Mouse (Mus musculus) midbrain, embryonic 14.5 days (tissue): Measurements from ENCODE around the gene Creb3l1. TPM values are rescaled to one million over a fixed set of nuclear protein-coding genes. Genes with fewer than 3 reads are reported as not detected.

Experiments used
- ATAC-seq: fragments of 200-750 bp; cut with Nextera tagmentation; 2 replicates; pipeline ENCODE4 v1.8.0; 2017; ENCODE audit warnings: moderate number of reproducible peaks, moderate library complexity; ENCODE audit not compliant: low FRiP score, low TSS enrichment
- DNase-seq: peaks from one replicate; pipeline ENCODE4 v3.0.0-alpha.2; 2015
- H3K27ac ChIP-seq: fragments of 300-500 bp; sonication (generic); replicated peaks from 2 replicates; pipeline ENCODE4 v1.5.1; 2014; ENCODE audit warnings: mild to moderate bottlenecking, low read depth, low read length, moderate library complexity
- H3K27me3 ChIP-seq: fragments of 300-500 bp; sonication (generic); 2 replicates; pipeline ENCODE4 v1.6.1; 2014; ENCODE audit warnings: low read length, control low read depth, mixed read lengths; ENCODE audit not compliant: control insufficient read depth, insufficient read depth
- H3K36me3 ChIP-seq: fragments of 300-500 bp; sonication (generic); 2 replicates; pipeline ENCODE4 v1.6.1; 2014; ENCODE audit warnings: low read length, control low read depth; ENCODE audit not compliant: control insufficient read depth, insufficient read depth
- H3K4me1 ChIP-seq: fragments of 300-500 bp; sonication (generic); 2 replicates; pipeline ENCODE4 v1.6.1; 2014; ENCODE audit warnings: mild to moderate bottlenecking, antibody characterized with exemption, low read length, control low read depth; ENCODE audit not compliant: control insufficient read depth, insufficient read depth
- H3K4me2 ChIP-seq: fragments of 300-500 bp; sonication (generic); 2 replicates; pipeline ENCODE4 v1.6.1; 2014; ENCODE audit warnings: mild to moderate bottlenecking, low read length, moderate library complexity
- H3K4me3 ChIP-seq: fragments of 300-500 bp; sonication (generic); replicated peaks from 2 replicates; pipeline ENCODE4 v1.5.1; 2014; ENCODE audit warnings: low read depth, low read length
- H3K9ac ChIP-seq: fragments of 300-500 bp; sonication (generic); replicated peaks from 2 replicates; pipeline ENCODE4 v1.6.1; 2014; ENCODE audit warnings: mild to moderate bottlenecking, low read length, moderate library complexity
- H3K9me3 ChIP-seq: fragments of 300-500 bp; sonication (generic); 2 replicates; pipeline ENCODE4 v1.6.1; 2016; ENCODE audit warnings: low read length, control low read depth, mixed read lengths; ENCODE audit not compliant: control insufficient read depth
- WGBS: fragments of 180-500 bp; shearing (Covaris S2); extraction: QIAGEN DNeasy Blood & Tissue Kit; methylation state at CpG from one replicate; pipeline ENCODE4 v1.1.7; 2014; 5-methylcytosine and 5-hydroxymethylcytosine counted together
- polyA plus RNA-seq: library from polyadenylated mRNA; unstranded; fragments of >200 nt; fragmentation: Nextera tagmentation; extraction: Ambion mirVana; gene quantifications from 2 replicates; pipeline ENCODE4 v1.2.1, GENCODE M21; 2014

The Creb3l1 gene
- polyA plus RNA-seq, 1 experiment from 2014 or later = 2.0 TPM

GRCm38 (mm10) chr2:92060291-92060690 is 36.0 kb upstream of the Creb3l1 start:
- Histone ChIP-seq H3K9me3 (no peaks in the 10 kb centered on the region), H3K27ac (peak overlapping the region; percentile 88), H3K4me2 (peak overlapping the region; percentile 87), H3K4me1 (peaks cover 11% of the 10 kb centered on the region), H3K9ac (peak overlapping the region; percentile 80), H3K27me3 (peaks cover 15% of the 10 kb centered on the region), H3K4me3 (peak overlapping the region; percentile 66), H3K36me3 (no peaks in the 10 kb centered on the region)
- ATAC-seq (no peak), DNase-seq (no peak)
- 14% methylated on average over 6 of the region's 6 CpGs for WGBS

GRCm38 (mm10) chr2:92059481-92060220 is 35.3 kb upstream of the Creb3l1 start:
- peak overlapping the region; percentile 88 for H3K27ac ChIP-seq
- WGBS = under 1% methylated on average over 61 of the region's 63 CpGs
- no peaks in the 10 kb centered on the region for H3K9me3 ChIP-seq
- ATAC-seq (peak; percentile 85), DNase-seq (peak; percentile 87)
- peaks cover 19% of the 10 kb centered on the region for H3K27me3 ChIP-seq
- H3K4me3 ChIP-seq = peak overlapping the region; percentile 66
- H3K4me2 ChIP-seq = peak overlapping the region; percentile 87
- no peaks in the 10 kb centered on the region for H3K36me3 ChIP-seq
- H3K4me1 ChIP-seq = peaks cover 14% of the 10 kb centered on the region
- peak overlapping the region; percentile 80 for H3K9ac ChIP-seq

GRCm38 (mm10) chr2:92058936-92059335 is 34.6 kb upstream of the Creb3l1 start:
- no peak for ATAC-seq
- Histone ChIP-seq H3K4me3 (peak overlapping the region; percentile 66), H3K4me1 (peaks cover 14% of the 10 kb centered on the region), H3K4me2 (peak overlapping the region; percentile 87), H3K27ac (peak overlapping the region; percentile 88; the same call in 1 of the 2 replicates), H3K36me3 (no peaks in the 10 kb centered on the region), H3K9me3 (no peaks in the 10 kb centered on the region), H3K27me3 (peaks cover 27% of the 10 kb centered on the region), H3K9ac (peak overlapping the region; percentile 80)
- WGBS = 2% methylated on average over 11 of the region's 11 CpGs
- peak; percentile 61 for DNase-seq

GRCm38 (mm10) chr2:92058469-92058868 is 34.2 kb upstream of the Creb3l1 start:
- Histone ChIP-seq H3K36me3 (no peaks in the 10 kb centered on the region), H3K27ac (0 out of 2 replicates have a peak overlapping the region, but pooled peaks have one; percentile 88), H3K4me1 (peaks cover 14% of the 10 kb centered on the region), H3K4me2 (peak overlapping the region; percentile 87), H3K9ac (peak overlapping the region; percentile 80), H3K9me3 (no peaks in the 10 kb centered on the region), H3K4me3 (peak overlapping the region; percentile 66), H3K27me3 (peaks cover 30% of the 10 kb centered on the region)
- under 1% methylated on average over 29 of the region's 29 CpGs for WGBS
- peak; percentile 70 for ATAC-seq
- DNase-seq = peak; percentile 96

- no peak overlapping the region for H3K9ac ChIP-seq
- no peaks in the 10 kb centered on the region for H3K36me3 ChIP-seq
- H3K27me3 ChIP-seq = peaks cover 30% of the 10 kb centered on the region
- 83% methylated on average over 13 of the region's 13 CpGs for WGBS
- ATAC-seq (no peak), DNase-seq (no peak)
- H3K4me2 ChIP-seq = no peak overlapping the region
- H3K9me3 ChIP-seq = no peaks in the 10 kb centered on the region
- no peak overlapping the region for H3K4me3 ChIP-seq
- no peak overlapping the region for H3K27ac ChIP-seq
- peaks cover 14% of the 10 kb centered on the region for H3K4me1 ChIP-seq
These were observed 32.5 kb upstream of the Creb3l1 start for GRCm38 (mm10) chr2:92056760-92057159.

GRCm38 (mm10) chr2:92055831-92056236 is 31.5 kb upstream of the Creb3l1 start:
- peak overlapping the region; percentile 14; the same call in 1 of the 2 replicates for H3K9ac ChIP-seq
- H3K36me3 ChIP-seq = no peaks in the 10 kb centered on the region
- no peak overlapping the region for H3K27ac ChIP-seq
- 2% methylated on average over 14 of the region's 14 CpGs for WGBS
- DNase-seq = peak; percentile 81
- ATAC-seq = peak; percentile 44; the same call in 1 of the 2 replicates
- peaks cover 25% of the 10 kb centered on the region for H3K27me3 ChIP-seq
- no peaks in the 10 kb centered on the region for H3K9me3 ChIP-seq
- peak overlapping the region; percentile 79 for H3K4me2 ChIP-seq
- H3K4me3 ChIP-seq = peak overlapping the region; percentile 36
- peaks cover 14% of the 10 kb centered on the region for H3K4me1 ChIP-seq

GRCm38 (mm10) chr2:92055101-92055813 is 31.0 kb upstream of the Creb3l1 start:
- Histone ChIP-seq H3K4me2 (peak overlapping the region; percentile 79), H3K27ac (no peak overlapping the region), H3K4me3 (peak overlapping the region; percentile 36), H3K9me3 (no peaks in the 10 kb centered on the region), H3K36me3 (no peaks in the 10 kb centered on the region), H3K4me1 (peaks cover 14% of the 10 kb centered on the region), H3K27me3 (peaks cover 22% of the 10 kb centered on the region), H3K9ac (peak overlapping the region; percentile 14; the same call in 1 of the 2 replicates)
- 2% methylated on average over 38 of the region's 38 CpGs for WGBS
- ATAC-seq (no peak), DNase-seq (peak; percentile 94)

- 58% methylated on average over 2 of the region's 2 CpGs for WGBS
- Histone ChIP-seq H3K9me3 (no peaks in the 10 kb centered on the region), H3K4me2 (no peak overlapping the region), H3K36me3 (no peaks in the 10 kb centered on the region), H3K4me3 (no peak overlapping the region), H3K27ac (no peak overlapping the region), H3K9ac (no peak overlapping the region), H3K4me1 (peaks cover 9% of the 10 kb centered on the region), H3K27me3 (peaks cover 19% of the 10 kb centered on the region)
- ATAC-seq (no peak), DNase-seq (peak; percentile 23)
These were observed 28.5 kb upstream of the Creb3l1 start for GRCm38 (mm10) chr2:92052754-92053153.
